Mouse (Mus musculus): Measurements from ENCODE around the gene Mgat4b.
"Not testable (repeated sequence)": the region's sequence is repeated elsewhere in the genome, so short reads cannot be mapped to it uniquely, and the experiment has no call there.

Gene Mgat4b

DNA sequence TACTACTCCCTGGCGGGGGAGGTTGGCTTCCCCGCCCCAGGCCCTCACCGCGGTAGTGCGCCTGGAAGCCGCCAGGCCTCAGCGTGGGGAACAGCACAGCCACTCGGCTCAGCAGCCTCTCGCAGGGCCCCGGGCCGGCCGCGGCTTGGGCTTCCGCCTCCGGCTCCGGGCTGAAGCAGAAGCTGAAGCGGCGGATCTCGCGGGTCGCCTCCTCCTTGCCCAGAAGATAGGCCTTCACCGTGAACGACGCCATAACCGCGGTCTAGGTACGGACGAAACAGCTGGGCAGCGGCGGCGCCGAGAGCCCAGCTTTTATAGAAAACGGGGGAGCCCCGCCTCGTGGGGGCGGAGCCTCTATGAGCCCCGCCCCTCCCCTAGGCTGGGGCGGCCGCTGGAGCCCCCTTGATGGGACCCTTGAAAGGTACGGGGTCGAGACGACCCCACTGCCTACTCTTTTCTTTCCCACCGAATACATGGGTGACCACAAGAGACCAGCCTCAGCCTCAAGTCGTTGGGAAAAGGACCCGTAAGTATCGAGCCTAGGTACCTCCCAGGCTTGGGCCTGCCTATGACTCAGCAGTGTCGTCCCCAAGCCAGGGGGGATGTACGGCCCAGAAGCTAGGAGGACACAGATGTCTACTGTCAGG, at the start of gene Mgat4b, which contains the start of gene Sqstm1:
TSS of gene Mgat4b (plus strand) at position 386 of the 647 bp plus-strand sequence.
TSS of gene Sqstm1 (minus strand) at position 323 of the 647 bp plus-strand sequence.
- in situ Hi-C loops (cut with MboI; ENCODE audit: low pct_unique_long_range_greater_than_20kb in 1 of 2, low sequenced_read_pairs in 2 of 2, unreplicated experiment in 1 of 2), result no loop called here

DNA sequence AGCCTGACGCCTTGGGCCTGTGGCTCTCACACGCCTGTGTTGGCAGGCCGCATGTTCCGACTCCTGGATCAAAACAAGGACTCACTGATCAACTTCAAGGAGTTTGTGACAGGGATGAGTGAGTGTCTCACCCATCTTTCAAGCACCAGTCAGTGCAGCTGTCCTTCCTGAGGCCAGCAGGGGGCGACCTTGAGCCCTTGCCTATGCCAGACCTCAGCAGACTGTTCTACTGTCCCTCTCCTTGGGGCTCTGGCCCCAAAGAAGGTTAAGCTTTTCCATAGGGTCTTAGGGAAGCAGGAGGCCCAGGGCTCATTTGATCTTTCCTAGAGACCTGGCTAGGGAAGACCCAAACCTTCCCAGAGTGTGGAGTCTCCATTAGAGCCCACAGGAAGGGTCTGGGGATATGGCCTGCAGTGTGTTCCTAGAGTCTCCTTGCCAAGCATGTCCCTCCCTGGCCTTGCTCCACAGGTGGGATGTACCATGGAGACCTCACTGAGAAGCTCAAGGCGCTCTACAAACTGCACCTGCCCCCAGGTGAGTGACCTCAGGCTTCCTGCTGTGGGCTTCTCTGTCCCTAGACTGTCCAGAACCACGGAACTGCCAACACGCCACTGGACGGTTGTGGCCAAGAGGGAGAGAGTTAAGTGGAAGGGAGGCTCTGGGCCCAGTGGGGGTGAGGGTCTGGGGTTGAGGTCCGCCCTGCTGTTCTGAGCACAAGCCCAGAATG, 48.9 kb upstream of the Mgat4b start:
- in situ Hi-C loops (cut with MboI; ENCODE audit: low pct_unique_long_range_greater_than_20kb in 1 of 2, low sequenced_read_pairs in 2 of 2, unreplicated experiment in 1 of 2), result no loop called here

DNA sequence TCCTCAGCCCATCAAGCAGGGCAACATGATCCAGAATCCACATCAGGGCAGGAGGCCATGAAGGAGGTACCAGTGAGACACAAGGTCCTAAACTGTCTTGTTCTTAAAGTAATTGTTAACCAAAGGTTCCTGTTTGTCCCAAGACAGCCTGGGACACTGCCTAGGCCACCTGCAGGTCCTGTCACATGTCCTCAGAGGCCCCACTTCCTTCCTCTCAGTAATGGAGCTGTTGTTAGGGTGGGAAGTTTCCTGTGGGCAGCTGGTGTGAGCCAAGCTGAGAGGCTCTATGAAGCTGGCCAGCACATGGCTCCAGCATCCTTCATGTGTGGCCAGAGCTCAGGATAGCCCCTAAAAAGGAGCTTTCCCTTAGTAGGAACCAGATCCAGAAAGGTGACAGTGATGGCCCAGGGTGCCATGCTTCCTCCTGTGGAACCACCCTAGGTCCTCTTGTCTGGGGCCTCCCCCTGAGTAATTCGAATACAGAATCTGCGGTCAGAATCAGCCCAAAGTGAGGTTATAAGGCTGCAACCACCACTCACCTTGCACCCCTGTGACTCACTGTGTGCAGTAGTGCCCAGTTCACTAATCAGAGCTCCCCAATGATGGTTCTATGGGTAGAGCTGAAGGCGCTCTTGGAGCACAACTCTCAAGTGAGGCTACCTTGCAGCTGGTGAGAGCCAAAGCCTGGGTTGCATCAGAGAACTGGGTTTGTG, 48.2 kb upstream of the Mgat4b start:
- in situ Hi-C loops (cut with MboI; ENCODE audit: low pct_unique_long_range_greater_than_20kb in 1 of 2, low sequenced_read_pairs in 2 of 2, unreplicated experiment in 1 of 2), result no loop called here

DNA sequence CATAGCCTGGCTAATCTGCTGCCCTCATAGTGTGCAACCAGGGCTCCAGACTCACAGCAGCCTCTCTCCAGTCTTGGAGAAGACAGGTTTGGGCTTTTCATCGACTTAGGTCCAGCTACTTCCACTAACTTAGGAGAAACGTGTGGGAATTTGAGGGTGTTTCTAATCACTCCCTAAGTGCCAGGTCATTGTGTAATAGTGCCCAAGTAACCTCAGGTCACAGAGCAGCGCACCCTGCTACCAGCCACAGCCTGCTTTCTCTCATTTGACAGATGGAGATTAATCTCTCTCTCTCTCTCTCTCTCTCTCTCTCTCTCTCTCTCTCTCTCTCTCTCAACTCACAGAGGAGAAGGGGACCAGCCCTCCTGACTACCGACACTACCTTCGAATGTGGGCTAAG, 42.3 kb upstream of the Mgat4b start:
- in situ Hi-C loops (cut with MboI; ENCODE audit: low pct_unique_long_range_greater_than_20kb in 1 of 2, low sequenced_read_pairs in 2 of 2, unreplicated experiment in 1 of 2), result no loop called here

DNA sequence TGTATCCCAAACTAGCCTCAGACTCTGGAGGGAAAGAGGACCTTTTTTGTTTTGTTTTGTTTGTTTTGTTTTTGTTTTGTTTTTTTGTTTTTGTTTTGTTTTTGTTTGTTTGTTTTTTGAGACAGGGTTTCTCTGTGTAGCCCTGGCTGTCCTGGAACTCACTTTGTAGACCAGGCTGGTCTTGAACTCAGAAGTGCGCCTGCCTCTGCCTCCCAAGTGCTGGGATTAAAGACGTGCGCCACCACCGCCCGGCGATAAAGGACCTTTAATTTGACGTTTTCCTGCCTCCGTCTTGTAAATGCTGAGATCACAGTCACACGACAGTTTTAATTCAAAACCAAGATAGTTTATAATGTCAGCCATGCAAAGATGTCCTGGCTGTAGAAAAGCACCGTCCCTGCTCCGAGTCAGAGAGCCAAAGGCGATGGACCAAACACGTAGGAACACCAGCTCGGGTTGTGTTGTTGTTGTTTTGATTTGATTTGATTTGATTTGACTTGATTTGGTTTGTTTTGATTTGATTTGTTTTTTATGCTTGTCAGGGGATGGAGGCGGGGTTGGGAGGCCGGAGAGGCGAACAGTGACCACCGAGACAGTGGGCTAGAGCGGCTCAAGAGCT, 36.5 kb upstream of the Mgat4b start, which contains the start of gene Mrnip:
TSS of gene Mrnip (plus strand) at position 334 of the 619 bp plus-strand sequence.
- in situ Hi-C loops (cut with MboI; ENCODE audit: low pct_unique_long_range_greater_than_20kb in 1 of 2, low sequenced_read_pairs in 2 of 2, unreplicated experiment in 1 of 2), result not testable (repeated sequence)

DNA sequence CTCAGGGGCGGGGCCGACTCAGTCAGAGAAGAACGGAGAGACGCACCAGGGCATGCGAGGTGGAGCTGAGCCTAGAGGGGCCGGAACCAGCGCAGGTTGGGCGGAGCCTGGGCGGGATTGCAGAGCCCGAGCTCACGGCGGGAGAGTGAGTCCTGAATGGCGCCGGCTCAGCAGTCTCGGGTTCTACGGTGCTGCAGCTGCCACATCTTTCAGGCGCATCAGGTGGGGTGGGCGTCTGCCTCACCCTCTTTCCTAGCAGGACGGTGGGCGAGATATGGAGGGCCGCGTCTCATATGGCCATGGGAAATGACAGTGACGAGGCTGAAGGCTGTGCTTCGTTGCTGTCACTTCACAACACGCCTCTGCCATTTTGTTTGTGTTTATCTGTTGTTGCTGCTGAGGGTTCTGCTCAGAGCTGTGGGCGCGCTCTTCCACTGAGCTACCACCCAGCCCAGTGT, 35.9 kb upstream of the Mgat4b start:
- in situ Hi-C loops (cut with MboI; ENCODE audit: low pct_unique_long_range_greater_than_20kb in 1 of 2, low sequenced_read_pairs in 2 of 2, unreplicated experiment in 1 of 2), result no loop called here

DNA sequence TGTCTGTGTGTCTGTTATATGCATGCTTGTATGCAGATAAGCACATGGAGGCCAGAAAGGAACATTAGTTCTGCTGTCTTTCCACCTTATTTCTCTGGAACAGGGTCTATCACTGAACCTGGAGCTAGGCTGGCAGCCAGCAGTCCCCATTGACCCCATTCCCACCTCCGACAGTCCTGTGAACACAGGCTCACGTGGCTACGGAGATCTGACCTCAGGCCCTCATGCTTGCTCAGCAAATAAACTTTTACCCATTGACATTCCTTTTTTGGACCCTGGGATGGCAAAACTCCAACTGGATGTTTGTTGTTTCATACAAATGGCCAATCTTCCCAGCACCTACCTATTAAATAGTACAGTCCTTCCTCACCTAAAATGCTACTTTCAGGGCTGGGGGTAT, 34.3 kb upstream of the Mgat4b start:
- in situ Hi-C loops (cut with MboI; ENCODE audit: low pct_unique_long_range_greater_than_20kb in 1 of 2, low sequenced_read_pairs in 2 of 2, unreplicated experiment in 1 of 2), result no loop called here

DNA sequence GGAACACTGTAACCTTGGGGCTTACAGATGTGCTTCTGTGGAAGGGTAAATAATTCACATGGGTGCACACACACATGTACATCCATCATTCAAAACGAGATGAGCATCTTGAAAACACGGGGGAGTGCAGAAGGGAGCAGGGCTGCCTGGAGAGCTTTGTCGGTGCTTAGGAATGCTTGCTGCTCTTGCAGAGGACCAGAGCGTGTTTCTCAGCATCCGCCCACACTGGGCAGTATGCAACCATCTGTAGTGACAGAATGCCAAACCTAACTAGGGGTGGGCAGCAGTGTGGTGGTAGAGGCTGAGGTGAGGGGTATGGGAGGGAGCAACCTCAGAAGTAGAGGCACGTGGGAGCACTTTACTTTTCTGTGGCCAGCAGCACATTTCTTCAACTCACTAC, 33.6 kb upstream of the Mgat4b start:
- in situ Hi-C loops (cut with MboI; ENCODE audit: low pct_unique_long_range_greater_than_20kb in 1 of 2, low sequenced_read_pairs in 2 of 2, unreplicated experiment in 1 of 2), result no loop called here

DNA sequence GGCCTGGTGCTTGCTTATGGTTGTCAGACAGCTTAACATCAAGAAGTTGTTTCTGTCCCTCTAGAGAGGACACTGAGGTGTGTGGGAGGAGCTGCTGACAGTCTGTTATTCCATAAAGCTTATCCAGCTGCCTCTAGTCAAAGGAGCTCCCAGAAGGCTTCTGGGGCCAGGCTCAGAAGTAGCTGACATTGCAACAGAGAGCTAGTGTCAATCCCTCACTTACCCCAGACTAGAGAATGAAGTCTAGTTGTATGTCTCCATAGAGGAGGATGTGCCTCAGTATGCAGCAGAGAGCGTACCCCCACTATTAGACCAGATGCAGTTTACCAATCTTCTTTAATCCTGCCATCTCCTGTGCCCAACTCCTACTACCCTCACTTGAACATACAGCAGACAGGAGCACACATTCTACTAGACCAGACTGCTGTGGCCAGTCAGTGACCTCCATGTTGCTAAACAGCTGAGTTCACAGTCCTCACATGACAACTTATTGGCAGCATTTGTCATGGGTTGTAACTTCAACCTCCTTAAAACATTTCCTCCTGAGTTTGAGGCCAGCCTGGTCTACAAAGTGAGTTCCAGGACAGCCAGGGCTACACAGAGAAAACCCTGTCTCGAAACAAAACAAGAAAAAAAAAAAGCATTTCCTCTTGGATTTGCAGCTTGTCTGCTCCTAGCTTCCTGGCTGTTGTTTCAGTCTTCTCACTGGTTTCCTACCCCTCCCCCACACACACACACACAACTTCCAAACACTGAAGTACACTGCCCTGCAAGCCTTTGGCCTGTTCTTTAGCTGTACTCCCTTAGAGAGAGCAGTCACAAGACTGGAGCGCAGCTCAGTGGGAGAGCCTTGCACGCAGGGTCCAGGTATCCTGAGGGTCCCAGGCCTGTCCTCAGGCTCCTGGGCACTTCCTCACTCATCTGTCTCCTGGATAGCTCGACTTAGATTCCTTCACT, 31.9 kb upstream of the Mgat4b start:
- in situ Hi-C loops (cut with MboI; ENCODE audit: low pct_unique_long_range_greater_than_20kb in 1 of 2, low sequenced_read_pairs in 2 of 2, unreplicated experiment in 1 of 2), result no loop called here

DNA sequence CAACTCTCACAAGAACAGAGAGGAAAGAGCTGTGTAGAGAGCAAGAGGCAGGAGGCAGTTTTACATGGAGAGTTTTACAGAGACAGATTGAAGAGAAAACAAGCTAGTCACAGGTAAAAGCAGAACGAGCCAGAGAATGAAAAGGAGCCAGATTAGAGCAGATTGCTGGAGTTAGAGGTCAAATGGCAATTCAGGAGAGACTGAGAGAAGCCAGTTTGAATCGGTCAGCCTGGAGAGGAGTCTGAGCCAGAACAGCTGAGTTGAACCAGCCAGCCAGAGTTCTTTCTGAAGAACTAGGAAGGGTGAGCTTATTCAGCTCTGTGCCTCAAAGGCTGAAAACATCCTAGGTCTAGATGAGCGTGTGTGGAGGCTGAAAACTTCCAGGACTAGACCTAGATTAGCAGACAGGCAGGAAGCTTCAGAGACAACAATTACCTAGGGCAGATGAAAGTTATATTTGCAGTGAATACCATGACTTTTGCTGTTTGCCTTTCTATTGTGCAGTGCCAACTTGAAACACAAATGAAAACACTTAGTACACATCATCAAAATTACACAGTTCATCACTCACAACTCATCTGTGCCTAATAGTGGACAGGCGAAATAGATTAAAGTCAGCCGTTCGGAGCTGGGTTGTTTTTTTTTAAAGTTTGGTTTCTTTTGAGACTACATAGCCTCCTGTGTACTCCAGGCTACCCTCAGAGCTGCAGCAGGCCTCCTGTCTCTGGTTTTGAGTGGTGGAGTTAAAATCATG, 30.0 kb upstream of the Mgat4b start:
- in situ Hi-C loops (cut with MboI; ENCODE audit: low pct_unique_long_range_greater_than_20kb in 1 of 2, low sequenced_read_pairs in 2 of 2, unreplicated experiment in 1 of 2), result no loop called here

DNA sequence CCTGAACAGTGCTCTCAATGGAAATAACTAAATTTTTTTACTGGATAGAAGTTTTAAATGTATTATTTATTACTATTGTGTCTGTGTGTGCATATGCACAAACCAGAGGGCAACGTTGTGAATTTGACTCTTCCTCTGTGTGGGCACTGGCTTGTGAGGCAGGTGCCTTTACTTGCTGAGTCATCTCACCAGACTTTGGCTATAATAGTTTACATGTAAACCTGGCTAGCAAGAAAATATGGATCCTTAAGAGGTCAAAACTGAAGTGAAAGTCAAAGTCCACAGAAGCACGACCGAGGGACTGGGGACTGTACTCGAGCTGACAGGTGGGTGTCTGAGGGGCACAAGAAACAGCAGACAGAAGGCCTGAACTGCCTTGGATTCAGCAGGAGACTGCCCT, 28.0 kb upstream of the Mgat4b start:
- in situ Hi-C loops (cut with MboI; ENCODE audit: low pct_unique_long_range_greater_than_20kb in 1 of 2, low sequenced_read_pairs in 2 of 2, unreplicated experiment in 1 of 2), result no loop called here

DNA sequence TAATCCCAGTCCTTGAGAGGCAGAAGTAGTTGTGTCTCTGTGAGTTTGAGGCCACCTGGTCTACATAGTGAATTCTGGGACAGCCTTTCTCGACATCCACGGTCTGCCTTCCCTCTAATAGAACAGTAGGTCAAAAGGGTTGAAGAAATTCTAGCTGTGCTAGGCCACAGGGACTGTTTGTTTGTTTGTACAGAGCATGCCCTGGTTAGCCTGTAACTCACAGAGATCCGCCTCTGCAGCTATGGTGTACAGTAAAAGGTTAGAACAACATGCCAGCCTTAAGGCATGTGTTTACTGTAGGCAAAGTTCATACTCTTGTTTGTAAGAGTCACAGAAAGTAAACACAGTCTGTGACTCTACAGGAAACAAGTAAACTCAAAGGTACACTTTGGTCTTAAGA, 25.9 kb upstream of the Mgat4b start:
- in situ Hi-C loops (cut with MboI; ENCODE audit: low pct_unique_long_range_greater_than_20kb in 1 of 2, low sequenced_read_pairs in 2 of 2, unreplicated experiment in 1 of 2), result no loop called here

DNA sequence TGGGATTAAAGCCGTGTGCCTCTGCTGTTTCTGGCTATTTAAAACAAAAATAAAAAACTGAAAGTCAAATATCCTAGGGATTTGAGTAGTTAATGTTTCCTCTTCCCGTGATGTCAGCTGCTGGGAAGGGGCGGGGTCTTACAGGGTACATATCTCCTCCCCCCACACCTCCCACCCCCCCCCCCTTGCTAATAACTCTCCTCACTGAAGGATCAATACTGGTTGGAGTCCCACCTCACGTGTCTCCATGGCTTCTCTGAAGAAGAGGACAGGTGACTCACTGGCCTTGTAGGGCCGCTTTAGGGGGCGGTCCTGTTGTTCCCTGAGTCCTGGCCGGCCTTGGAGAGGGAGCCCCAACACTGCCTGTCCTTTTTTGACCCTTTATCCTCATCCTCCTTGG, 22.0 kb upstream of the Mgat4b start:
- in situ Hi-C loops (cut with MboI; ENCODE audit: low pct_unique_long_range_greater_than_20kb in 1 of 2, low sequenced_read_pairs in 2 of 2, unreplicated experiment in 1 of 2), result no loop called here

DNA sequence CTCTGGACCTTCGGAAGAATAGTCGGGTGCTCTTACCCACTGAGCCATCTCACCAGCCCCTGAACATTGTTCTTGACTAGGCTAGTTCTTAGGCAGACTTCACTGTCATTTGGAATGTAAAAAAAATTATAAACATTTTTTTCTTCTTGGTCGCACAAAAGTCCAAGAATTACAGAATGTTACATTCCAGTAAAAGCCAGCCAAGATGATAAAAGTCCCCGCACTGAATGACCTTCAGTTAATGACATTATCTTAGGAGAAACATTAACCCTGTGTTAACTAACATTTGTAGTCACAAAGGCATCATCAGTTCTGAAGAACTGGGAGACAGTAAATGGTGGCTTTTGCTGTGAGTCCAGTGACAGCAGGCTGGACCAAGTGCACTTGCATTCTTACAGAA, 20.3 kb upstream of the Mgat4b start:
- in situ Hi-C loops (cut with MboI; ENCODE audit: low pct_unique_long_range_greater_than_20kb in 1 of 2, low sequenced_read_pairs in 2 of 2, unreplicated experiment in 1 of 2), result no loop called here

DNA sequence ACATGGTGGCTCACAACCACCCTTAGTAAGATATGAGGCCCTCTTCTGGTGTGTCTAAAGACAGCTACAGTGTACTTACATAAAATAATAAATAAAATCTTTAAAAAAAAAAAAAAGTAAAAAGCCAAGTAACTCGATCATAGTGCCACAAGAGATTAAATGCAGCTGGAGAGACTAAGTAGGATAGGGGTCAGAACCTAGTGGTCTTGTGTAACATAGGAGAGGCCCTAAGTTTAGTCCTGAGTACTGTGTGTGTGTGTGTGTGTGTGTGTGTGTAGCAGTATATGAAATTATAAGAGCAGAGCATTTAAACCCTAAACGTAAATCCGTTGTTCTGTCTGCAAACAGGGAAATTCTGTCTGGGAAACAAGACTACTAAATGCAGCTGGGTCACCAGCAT, 18.4 kb upstream of the Mgat4b start:
- in situ Hi-C loops (cut with MboI; ENCODE audit: low pct_unique_long_range_greater_than_20kb in 1 of 2, low sequenced_read_pairs in 2 of 2, unreplicated experiment in 1 of 2), result no loop called here

DNA sequence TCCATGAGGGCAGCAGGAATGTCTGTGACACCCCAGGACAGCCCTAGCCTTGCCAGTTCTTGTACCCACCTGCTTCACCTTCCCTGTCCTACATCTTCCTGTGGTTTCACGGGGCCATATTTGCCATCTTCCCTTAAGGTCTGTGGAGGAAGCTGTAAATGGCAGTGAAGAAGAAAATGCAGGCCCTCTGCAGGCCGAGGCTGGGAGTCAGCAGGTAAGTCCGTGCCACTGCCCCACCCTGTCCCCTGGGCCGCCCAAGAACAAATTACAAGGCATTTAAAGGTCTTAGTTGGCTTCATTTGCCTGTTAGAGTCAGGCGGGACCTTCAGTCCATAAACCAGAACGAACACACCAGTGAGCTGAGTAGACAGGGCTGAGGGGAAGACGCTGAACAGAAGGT, 16.6 kb upstream of the Mgat4b start:
- in situ Hi-C loops (cut with MboI; ENCODE audit: low pct_unique_long_range_greater_than_20kb in 1 of 2, low sequenced_read_pairs in 2 of 2, unreplicated experiment in 1 of 2), result no loop called here

DNA sequence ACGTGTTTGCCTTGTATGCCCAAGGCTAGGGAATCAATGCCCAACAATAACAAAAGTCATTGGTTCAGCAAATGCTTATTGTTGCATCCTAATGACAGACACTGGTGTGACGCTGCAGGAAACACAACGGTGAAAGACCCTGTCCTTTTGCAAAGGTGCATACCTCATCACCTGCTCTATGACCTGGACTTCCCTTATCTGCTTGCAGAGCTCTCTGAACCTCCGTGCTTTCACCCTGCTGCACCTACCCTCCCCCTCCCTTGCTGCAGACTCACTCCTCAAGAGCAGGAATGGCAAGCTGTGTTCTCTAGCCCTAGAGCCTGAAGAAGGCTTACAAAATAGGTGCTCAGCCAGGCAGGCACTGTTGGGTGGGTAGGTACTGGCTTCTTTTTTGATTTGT, 15.9 kb upstream of the Mgat4b start:
- in situ Hi-C loops (cut with MboI; ENCODE audit: low pct_unique_long_range_greater_than_20kb in 1 of 2, low sequenced_read_pairs in 2 of 2, unreplicated experiment in 1 of 2), result no loop called here
